Mouse (Mus musculus) embryonic fibroblast, embryonic 13.5 days (primary cell): ENCODE data around the gene Ager. TPM values are rescaled to one million over a fixed set of nuclear protein-coding genes. Genes with fewer than 3 reads are reported as not detected.
A peak's percentile ranks its signal among the peaks of the same experiment; 100 is the strongest.

Source experiments
- H3K27ac ChIP-seq: 2 replicates; pipeline ENCODE4 v1.5.1; 2012; ENCODE audit warnings: low read length, control low read depth, inconsistent platforms; ENCODE audit not compliant: insufficient read depth
- H3K4me1 ChIP-seq: 2 replicates; pipeline ENCODE4 v1.6.1; 2011; ENCODE audit warnings: low read length; ENCODE audit not compliant: control insufficient read depth, insufficient read depth
- H3K4me3 ChIP-seq: 2 replicates; pipeline ENCODE4 v1.5.1; 2011; ENCODE audit warnings: mild to moderate bottlenecking, control low read depth, low read length; ENCODE audit not compliant: insufficient read depth
- CTCF ChIP-seq: IDR thresholded peaks from 2 replicates; pipeline ENCODE4 v1.5.1; 2011; ENCODE audit warnings: mild to moderate bottlenecking, control low read depth, low read length, moderate library complexity, borderline replicate concordance; ENCODE audit not compliant: insufficient read depth
- POLR2A ChIP-seq: IDR thresholded peaks from 2 replicates; pipeline ENCODE4 v1.6.1; 2011; ENCODE audit warnings: low read depth, mild to moderate bottlenecking, control low read depth, low read length, moderate library complexity
- polyA plus RNA-seq: library from polyadenylated mRNA; stranded (reverse); fragments of >200 nt; gene quantifications from 2 replicates; pipeline ENCODE4 v1.2.4, GENCODE M21; 2011; ENCODE audit warnings: low read depth; ENCODE audit not compliant: missing spikeins, insufficient read length

Gene Ager
- polyA plus RNA-seq, 1 experiment = 0.70 TPM

DNA sequence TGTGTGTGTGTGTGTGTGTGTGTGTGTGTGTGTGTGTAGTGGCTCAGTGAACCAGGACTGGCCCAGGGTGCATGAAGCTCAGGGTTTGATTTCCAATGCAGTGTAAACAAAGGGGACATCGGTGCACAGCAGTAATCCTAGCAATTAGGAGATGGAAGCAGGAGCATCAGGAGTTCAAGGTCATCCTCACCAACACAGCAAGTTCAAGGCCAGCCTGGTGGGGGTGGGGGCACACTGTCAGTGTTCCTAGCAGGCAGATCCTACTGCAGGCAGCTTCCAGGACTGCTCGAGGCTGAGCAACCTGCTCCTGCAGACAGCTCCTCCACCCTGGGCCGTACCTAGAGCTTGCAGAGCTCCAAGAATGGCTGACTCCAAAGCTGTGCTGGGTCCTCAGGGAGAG lies 35.1 kb upstream of the Ager start:
- Histone ChIP-seq H3K4me1 (peaks cover 4% of the 10 kb centered on the region; the same call in 1 of the 2 replicates), H3K4me3 (no peak overlapping the region), H3K27ac (no peak overlapping the region)
- TF ChIP-seq CTCF (no peak), POLR2A (no peak)

DNA sequence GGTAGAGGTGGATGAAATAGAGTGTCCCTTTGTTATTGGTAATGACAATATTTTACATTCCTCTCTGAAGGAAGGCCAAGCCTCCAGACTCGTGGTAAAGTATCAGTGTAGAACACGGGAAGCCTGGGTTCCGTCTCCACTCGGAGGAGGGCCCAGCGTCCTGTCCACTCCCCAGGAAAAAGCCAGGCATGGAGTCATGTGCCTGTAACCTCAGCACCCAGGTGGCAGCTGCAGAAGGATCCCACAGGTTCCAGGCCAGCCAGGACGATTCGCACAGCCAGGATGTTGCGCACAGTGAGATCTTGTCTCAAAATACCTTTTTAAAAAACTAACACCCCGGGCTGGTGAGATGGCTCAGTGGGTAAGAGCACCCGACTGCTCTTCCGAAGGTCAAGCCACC lies 34.3 kb upstream of the Ager start:
- Histone ChIP-seq H3K27ac (no peak overlapping the region), H3K4me1 (peaks cover 4% of the 10 kb centered on the region; the same call in 1 of the 2 replicates), H3K4me3 (no peak overlapping the region)
- TF ChIP-seq CTCF (no peak), POLR2A (no peak)

DNA sequence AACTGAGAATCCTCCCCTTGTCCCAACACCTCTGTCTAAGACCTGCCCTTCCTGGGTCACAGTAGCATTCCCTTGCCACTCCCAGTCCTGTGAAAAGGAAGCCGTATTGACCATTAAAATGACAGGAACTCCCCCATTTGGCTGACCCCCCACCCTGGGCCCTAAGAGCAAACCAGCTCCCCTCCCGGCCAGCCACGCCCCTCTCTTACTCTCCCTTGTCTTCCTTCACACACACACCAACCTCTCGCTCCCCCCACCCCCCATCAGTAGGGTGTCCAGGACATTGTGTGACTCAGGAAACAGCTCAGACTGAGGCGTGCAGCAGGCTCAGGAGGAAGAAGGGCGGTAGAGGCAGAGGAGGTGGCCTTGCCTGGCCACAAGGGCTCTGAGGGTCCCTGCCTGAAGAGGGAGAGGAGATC lies 33.6 kb upstream of the Ager start, which contains the start of gene Notch4:
Notch4 (plus strand) TSS at position 266 of the 419 bp plus-strand sequence.
- TF ChIP-seq CTCF (no peak), POLR2A (no peak)
- no peak within 1 kb of the TSS for H3K27ac ChIP-seq
- peaks cover 4% of the 10 kb centered on the region; the same call in 1 of the 2 replicates for H3K4me1 ChIP-seq
- H3K4me3 ChIP-seq = no peak within 1 kb of the TSS

DNA sequence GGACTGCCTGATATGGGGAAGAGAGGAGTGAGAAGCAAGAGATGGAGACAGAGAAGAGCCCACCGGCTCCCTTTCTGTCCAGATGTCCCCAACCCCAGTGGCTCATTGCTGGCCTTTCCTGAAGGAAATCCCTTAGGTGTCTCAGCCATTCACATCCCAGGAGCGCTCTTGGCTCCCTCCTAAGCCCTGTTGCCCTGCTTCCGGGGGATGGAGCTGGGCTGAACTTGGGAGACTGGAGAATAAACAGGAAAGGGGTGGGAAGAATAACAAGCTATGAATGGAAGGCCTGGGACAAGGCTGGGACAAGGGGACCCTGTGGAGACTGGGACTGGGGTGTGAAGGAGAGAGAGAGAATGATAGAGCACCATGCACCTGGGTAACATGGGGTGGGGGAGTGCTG lies 32.9 kb upstream of the Ager start:
- Histone ChIP-seq H3K4me3 (no peak overlapping the region), H3K4me1 (peaks cover 4% of the 10 kb centered on the region; the same call in 1 of the 2 replicates), H3K27ac (no peak overlapping the region)
- no peak for TF ChIP-seq CTCF
- no peak for TF ChIP-seq POLR2A

DNA sequence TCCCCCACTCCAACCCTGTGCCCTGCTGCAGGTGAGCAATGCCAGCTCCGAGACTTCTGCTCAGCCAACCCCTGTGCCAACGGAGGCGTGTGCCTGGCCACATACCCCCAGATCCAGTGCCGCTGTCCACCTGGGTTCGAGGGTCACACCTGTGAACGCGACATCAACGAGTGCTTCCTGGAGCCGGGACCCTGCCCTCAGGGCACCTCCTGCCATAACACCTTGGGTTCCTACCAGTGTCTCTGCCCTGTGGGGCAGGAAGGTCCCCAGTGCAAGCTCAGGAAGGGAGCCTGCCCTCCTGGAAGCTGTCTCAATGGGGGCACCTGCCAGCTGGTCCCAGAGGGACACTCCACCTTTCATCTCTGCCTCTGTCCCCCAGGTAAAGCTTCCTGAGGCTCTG lies 30.4 kb upstream of the Ager start:
- Histone ChIP-seq H3K4me1 (peaks cover 4% of the 10 kb centered on the region; the same call in 1 of the 2 replicates), H3K4me3 (no peak overlapping the region), H3K27ac (no peak overlapping the region)
- no peak for TF ChIP-seq POLR2A
- no peak for TF ChIP-seq CTCF

DNA sequence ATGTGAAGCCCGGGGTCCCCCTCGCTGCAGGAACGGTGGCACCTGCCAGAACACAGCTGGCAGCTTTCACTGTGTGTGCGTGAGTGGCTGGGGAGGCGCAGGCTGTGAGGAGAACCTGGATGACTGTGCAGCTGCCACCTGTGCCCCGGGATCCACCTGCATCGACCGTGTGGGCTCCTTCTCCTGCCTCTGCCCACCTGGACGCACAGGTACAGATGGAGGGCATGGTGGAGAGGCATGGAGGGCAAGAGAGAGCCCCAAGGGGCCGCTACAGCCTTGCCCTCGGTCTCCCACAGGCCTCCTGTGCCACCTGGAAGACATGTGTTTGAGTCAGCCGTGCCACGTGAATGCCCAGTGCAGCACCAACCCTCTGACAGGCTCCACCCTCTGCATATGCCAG lies 29.2 kb upstream of the Ager start:
- Histone ChIP-seq H3K4me3 (no peak overlapping the region), H3K4me1 (peaks cover 4% of the 10 kb centered on the region; the same call in 1 of the 2 replicates), H3K27ac (no peak overlapping the region)
- TF ChIP-seq POLR2A (no peak), CTCF (no peak)

DNA sequence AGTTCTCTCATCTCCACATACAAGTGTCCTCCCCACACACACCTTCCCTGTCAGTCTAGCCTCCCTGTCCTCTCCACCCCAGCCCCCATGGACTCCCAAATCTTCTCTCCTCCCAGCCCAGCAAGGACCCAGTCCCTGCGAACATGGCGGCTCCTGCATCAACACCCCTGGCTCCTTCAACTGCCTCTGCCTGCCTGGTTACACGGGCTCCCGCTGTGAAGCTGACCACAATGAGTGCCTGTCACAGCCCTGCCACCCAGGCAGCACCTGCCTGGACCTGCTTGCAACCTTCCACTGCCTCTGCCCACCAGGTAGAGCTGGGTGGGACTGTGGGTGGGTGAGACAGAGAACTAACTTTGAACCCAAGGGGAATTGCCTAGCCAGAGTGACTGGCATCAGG lies 27.7 kb upstream of the Ager start:
- TF ChIP-seq CTCF (no peak), POLR2A (no peak)
- Histone ChIP-seq H3K4me3 (no peak overlapping the region), H3K27ac (no peak overlapping the region), H3K4me1 (no peaks in the 10 kb centered on the region)

DNA sequence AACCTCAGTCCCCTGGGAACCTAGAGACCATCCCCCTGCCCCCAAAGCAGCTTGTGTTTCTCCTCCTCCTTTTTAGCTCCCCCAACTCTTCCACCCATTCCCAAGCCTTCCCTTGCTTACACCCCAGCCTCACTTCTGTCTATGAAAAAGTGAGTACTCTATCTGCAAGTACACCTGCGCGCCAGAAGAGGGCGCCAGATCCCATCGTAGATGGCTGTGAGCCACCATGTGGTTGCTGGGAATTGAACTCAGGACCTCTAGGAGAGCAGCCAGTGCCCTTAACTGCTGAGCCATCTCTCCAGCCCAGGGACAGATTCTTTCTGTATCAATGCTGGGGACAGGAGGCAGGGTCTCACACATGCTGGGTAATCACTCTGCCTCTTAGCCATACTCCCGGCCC lies 25.8 kb upstream of the Ager start:
- no peaks in the 10 kb centered on the region for H3K4me1 ChIP-seq
- H3K27ac ChIP-seq = no peak overlapping the region
- 0 out of 2 replicates have a peak, but pooled peaks have one; percentile 8 for TF ChIP-seq CTCF
- no peak for TF ChIP-seq POLR2A
- H3K4me3 ChIP-seq = no peak overlapping the region

DNA sequence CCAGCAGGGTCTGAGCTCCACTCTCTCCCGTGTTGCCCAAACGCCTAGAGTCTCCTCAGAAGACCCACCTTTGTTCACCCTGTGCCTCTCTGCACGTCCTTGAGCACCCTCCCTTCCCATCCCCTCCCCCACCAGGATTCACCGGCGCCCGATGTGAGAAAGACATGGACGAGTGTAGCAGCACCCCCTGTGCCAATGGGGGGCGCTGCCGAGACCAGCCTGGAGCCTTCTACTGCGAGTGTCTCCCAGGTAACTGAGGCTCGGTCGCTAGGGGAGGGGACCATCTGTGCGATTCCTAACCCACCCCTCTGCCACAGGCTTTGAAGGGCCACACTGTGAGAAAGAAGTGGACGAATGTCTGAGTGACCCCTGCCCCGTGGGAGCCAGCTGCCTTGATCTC lies 25.3 kb upstream of the Ager start:
- no peaks in the 10 kb centered on the region for H3K4me1 ChIP-seq
- TF ChIP-seq CTCF (no peak), POLR2A (no peak)
- no peak overlapping the region for H3K4me3 ChIP-seq
- H3K27ac ChIP-seq = no peak overlapping the region

DNA sequence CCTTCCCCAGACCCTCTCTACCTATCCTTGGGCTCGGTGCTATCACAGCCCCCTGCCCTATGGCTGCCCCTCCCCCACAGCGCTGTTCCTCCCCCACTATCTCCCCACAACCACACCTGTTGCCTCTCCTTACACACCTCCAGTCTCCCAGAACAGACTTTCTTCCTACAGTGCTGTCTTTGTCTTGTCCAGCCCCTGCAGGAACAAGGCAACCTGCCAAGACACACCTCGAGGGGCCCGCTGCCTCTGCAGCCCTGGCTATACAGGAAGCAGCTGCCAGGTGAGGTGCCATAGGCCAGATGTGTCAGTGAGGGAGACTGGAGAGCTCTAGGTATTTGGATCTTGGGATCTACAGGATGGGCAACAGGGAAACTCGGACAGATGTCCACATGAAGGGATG lies 21.1 kb upstream of the Ager start:
- H3K4me1 ChIP-seq = no peaks in the 10 kb centered on the region
- no peak overlapping the region for H3K27ac ChIP-seq
- TF ChIP-seq CTCF (no peak), POLR2A (no peak)
- H3K4me3 ChIP-seq = no peak overlapping the region

DNA sequence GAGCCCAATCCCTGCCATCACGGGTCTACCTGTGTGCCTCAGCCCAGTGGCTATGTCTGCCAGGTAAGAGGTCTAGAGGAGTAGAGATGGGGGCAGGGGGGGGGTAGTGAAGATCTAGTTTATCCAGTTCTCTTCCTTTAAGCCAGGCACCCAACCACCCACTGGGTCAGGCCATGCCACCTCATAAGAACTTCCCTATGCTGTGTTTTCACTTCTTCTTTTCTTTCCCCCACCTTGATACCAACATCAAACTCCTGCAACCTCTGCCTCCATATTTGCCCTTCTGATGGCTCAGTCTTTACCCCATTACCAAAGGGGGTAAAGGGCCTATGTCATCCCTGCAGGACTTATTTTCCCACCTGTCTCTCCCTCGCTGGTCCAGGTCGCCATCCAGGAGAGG lies 19.6 kb upstream of the Ager start:
- no peaks in the 10 kb centered on the region for H3K4me1 ChIP-seq
- no peak for TF ChIP-seq POLR2A
- TF ChIP-seq CTCF = no peak
- H3K27ac ChIP-seq = no peak overlapping the region
- no peak overlapping the region for H3K4me3 ChIP-seq
